Mouse (Mus musculus) C2C12 (cell line): ENCODE data around the gene Plac9a.

Source experiments
- CEBPB ChIP-seq: IDR thresholded peaks from one replicate; pipeline ENCODE4 v1.6.1; 2011; ENCODE audit warnings: low read depth, mild to moderate bottlenecking, control low read depth, moderate library complexity
- CTCF ChIP-seq: IDR thresholded peaks from one replicate; pipeline ENCODE4 v1.5.1; 2011; ENCODE audit not compliant: control insufficient read depth, insufficient read depth, insufficient read length
- MAX ChIP-seq: IDR thresholded peaks from one replicate; pipeline ENCODE4 v1.6.1; 2011; ENCODE audit warnings: mild to moderate bottlenecking, control low read depth
- USF1 ChIP-seq: IDR thresholded peaks from one replicate; pipeline ENCODE4 v1.6.1; 2011; ENCODE audit warnings: low read depth, mild to moderate bottlenecking, control low read depth, moderate library complexity

GRCm38 (mm10) chr14:25865251-25865650, 37.6 kb downstream of the Plac9a start:
- TF ChIP-seq CTCF: no peak
- no peak for TF ChIP-seq MAX
- TF ChIP-seq CEBPB: no peak
- no peak for TF ChIP-seq USF1
